Mouse (Mus musculus): ENCODE results near the gene Gpr157. TPM values are rescaled to one million over a fixed set of nuclear protein-coding genes. Genes with fewer than 3 reads are reported as not detected.

Gene Gpr157
- total RNA-seq, 2 experiments from 2014 or later, result 1.2 to 1.5 TPM

GRCm38 (mm10) chr4:150106637-150107036 lies 19.5 kb downstream of the Gpr157 start:
- intact Hi-C loops (cut with DNase I), result no loop called here
- DNase-seq, result no peak

DNA sequence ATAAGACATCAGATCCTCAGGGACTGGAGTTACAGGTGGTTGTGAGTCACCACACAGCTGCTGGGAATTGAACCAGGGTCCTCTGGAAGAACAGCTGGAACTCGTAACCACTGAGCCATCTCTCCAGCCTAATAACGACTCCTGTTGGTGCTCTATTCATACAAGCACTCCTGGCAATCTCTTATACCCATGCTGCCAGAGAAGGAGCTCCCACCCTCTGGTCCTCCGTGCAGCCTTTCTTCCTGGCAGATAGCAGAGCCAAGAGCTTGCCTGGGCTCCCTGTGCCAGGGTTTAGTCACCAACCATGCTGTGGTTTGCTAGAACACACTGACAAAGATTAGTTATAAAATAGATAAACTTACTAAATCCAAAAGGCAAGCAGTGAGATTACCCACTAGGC lies 22.5 kb downstream of the Gpr157 start:
- intact Hi-C loops (cut with DNase I), result no loop called here

GRCm38 (mm10) chr4:150110373-150110772 lies 23.2 kb downstream of the Gpr157 start:
- DNase-seq, result no peak
- intact Hi-C loops (cut with DNase I), result no loop called here

More for the DNA sequence above, 22.5 kb downstream of the Gpr157 start:
- peak; percentile 37 for DNase-seq

DNA sequence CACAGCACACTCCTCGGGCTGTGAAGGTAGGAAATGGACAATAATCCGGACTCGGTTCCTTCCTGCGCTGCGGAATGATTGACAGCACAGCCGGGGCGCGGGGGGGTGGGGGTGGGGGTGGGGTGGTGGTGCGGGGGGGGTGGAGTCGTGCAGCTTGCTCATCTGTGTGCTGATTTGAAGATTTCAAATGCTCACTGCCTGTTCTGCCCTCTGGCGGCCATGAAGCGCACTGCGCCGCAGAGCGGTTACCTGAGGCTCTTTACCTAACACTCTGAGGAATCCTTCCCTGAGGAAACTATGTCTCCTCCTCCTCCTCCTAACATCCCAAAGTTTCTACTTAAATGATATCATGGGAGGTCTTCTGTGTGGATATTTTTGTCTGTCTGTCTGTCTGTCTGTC lies 25.7 kb downstream of the Gpr157 start:
- intact Hi-C loops (cut with DNase I), result no loop called here
- peak; percentile 66 for DNase-seq

GRCm38 (mm10) chr4:150114505-150115061 lies 27.4 kb downstream of the Gpr157 start:
- intact Hi-C loops (cut with DNase I), result no loop called here
- DNase-seq, result no peak

GRCm38 (mm10) chr4:150117311-150117710 lies 30.1 kb downstream of the Gpr157 start:
- intact Hi-C loops (cut with DNase I), result no loop called here
- no peak for DNase-seq

DNA sequence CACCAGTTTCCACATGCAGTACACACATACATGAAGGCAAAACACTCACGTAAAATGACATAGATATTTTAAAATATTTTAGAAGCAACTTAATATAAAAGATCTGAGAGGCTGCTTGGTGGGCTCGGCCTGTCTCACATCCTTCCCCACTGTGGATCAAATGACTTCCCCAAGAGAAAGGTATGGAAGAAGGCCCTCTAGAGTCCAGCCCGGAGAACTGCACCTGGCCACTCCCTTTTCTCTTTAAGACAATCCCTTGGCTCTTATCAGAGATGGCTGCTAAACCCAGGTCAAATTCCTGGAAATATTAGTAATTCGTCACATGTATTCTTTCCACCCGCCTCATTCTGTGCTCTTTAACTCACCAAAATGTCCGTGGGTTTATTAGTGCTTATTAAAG lies 31.0 kb downstream of the Gpr157 start:
- intact Hi-C loops (cut with DNase I), result no loop called here

DNA sequence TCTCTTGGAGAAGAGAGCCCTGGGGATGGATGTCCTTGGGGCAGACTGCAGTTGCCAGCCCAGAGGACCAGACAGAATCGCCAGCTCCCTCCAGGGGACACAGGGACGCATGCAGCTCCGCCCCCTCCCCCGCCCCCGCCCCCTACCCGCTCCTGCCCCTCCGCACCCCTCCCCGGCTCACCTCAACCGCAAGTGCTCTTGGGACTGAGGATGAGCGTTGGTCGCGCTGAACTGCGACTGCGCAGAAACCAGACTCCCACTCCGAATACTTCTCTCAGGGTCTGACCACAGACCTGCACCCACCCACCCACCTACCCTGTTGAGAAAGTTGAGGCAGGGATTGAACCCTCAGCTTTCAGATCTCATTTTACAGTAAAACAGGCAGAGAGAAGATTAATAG lies 31.9 kb downstream of the Gpr157 start, which contains the start of gene Slc2a5:
Gene Slc2a5, plus strand, starts transcription at position 229 of the 400 bp plus-strand sequence.
- intact Hi-C loops (cut with DNase I), result no loop called here
- DNase-seq, result no peak

More for the DNA sequence above, 31.0 kb downstream of the Gpr157 start:
- no peak for DNase-seq

- peak; percentile 41 for DNase-seq
- intact Hi-C loops (cut with DNase I), result no loop called here
Measured at GRCm38 (mm10) chr4:150119640-150120039, 32.5 kb downstream of the Gpr157 start.

GRCm38 (mm10) chr4:150120173-150120833 lies 33.1 kb downstream of the Gpr157 start:
- no peak for DNase-seq
- intact Hi-C loops (cut with DNase I), result no loop called here

GRCm38 (mm10) chr4:150121430-150121829 lies 34.3 kb downstream of the Gpr157 start:
- DNase-seq, result no peak
- intact Hi-C loops (cut with DNase I), result no loop called here

DNA sequence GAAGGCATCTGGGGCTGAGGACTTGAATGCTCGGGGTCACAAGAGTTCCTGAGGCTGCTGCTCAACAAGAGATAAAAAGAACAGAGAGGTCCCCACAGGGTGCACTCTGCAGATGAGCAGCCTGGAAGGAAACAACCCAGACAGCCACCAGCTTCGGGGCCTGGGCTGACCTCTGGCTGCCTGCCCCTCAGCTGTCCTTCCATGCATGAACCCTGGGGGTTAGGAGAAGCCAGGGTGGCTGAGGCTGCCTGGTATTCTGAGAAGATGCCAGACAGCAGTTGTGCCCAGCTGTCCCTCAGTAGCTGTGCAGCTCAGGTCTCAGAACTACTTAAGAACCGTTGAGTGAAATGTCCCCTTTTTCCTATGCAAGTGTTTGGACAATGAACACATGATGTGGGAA lies 35.3 kb downstream of the Gpr157 start:
- intact Hi-C loops (cut with DNase I), result no loop called here
- DNase-seq, result no peak

- intact Hi-C loops (cut with DNase I), result no loop called here
- no peak for DNase-seq
Measured at GRCm38 (mm10) chr4:150126373-150126772, 39.2 kb downstream of the Gpr157 start.

GRCm38 (mm10) chr4:150127894-150128293 lies 40.7 kb downstream of the Gpr157 start:
- intact Hi-C loops (cut with DNase I), result no loop called here
- DNase-seq, result no peak

GRCm38 (mm10) chr4:150128571-150128970 lies 41.4 kb downstream of the Gpr157 start:
- intact Hi-C loops (cut with DNase I), result no loop called here

DNA sequence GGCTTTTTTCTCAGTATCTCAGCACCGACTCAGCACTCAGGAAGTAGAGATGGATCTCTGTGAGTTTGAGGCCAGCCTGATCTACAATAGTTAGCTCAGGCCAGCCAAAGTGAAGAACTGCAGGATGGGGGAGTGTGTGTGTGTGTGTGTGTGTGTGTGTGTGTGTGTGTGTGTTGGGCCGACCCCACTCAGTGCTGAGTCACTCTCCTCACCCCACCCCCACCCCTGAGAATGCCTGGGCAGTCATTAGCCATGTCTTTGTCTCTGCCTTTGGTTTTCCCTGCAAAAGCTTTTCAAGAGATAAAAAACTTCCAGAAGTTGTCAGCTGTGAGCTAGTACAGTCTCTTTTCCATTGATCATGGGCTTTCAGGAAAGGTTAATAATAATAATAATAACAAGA lies 43.5 kb downstream of the Gpr157 start:
- no peak for DNase-seq
- intact Hi-C loops (cut with DNase I), result no loop called here

More at GRCm38 (mm10) chr4:150128571-150128970, 41.4 kb downstream of the Gpr157 start:
- DNase-seq, result no peak

DNA sequence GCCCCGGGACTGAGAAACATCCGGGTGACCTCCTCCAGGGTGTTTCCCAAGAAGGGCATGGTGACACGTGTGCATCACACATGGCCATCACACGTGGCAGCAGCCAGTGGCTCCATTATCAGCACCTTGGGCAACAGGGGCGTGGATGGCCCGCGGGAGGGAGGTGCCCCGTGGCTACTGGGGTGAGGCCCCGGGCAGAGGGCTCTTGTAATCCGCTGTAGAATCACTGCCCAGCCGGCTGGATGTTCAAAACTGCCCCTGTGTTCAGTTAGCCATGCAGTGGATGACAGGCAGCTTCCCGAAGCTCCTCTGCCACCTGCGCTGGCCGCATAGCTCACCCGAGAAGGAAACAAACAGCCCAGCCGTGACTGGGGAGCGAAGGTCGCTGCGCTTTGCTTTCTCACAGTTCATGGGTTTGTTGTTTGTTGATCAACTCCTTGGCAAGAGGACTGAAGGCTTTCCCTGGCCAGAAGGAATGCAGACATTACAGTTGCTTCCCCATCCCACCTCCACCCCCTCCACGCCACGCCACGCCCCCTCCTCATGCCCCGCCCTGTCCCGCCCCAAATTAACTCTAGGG lies 45.6 kb downstream of the Gpr157 start:
- DNase-seq, result no peak
- intact Hi-C loops (cut with DNase I), result no loop called here

DNA sequence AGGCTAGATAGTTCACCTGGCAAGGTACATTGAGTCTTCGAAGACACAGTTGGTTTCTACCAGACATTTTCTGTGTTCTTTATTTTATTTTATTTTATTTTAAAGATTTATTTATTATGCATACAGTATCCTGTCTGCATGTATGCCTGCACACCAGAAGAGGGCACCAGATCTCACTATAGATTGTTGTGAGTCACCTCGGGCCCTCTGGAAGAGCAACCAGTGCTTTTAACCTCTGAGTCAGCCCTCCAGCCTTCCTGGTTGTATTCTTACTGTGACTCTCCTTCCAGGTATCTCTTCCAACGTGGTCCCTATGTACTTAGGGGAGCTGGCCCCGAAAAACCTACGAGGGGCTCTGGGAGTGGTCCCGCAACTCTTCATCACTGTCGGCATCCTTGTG lies 48.1 kb downstream of the Gpr157 start:
- intact Hi-C loops (cut with DNase I), result no loop called here
- DNase-seq, result no peak

GRCm38 (mm10) chr4:150136693-150137092 lies 49.5 kb downstream of the Gpr157 start:
- peak; percentile 87 for DNase-seq
- intact Hi-C loops (cut with DNase I), result no loop called here

DNA sequence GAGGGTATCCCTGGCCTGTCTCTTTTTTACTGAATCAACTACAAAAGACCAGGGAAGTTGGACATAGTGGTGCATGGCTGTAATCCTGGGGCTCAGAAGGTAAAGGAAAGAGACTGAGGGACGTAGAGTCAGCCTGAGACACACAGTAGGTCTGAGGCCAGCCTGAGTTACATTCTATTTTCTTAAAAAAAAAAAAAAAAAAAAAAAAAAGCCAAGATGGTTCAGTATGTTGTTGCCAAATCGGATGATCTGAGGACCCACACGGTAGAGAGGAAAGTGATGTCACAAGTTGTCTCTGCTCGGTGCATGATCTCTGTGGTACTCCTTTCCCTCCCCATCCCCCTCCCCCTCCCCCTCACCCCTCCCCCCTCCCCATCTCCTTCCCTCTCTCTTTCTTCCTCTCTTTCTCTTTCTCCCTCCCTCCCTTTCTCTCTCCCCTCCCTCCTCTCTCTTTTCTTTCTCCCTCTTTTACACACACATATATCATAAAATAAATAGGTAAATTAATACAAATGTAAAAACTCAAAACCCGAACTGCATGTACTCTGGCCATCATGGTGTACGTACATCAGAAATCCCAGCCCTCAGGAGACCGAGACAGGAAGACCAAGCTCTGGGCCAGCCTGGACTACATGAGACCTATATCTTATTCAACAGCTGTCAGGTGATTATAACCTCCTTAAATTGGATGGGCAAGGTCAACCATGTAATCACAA lies 50.4 kb downstream of the Gpr157 start:
- no peak for DNase-seq
- intact Hi-C loops (cut with DNase I), result no loop called here

DNA sequence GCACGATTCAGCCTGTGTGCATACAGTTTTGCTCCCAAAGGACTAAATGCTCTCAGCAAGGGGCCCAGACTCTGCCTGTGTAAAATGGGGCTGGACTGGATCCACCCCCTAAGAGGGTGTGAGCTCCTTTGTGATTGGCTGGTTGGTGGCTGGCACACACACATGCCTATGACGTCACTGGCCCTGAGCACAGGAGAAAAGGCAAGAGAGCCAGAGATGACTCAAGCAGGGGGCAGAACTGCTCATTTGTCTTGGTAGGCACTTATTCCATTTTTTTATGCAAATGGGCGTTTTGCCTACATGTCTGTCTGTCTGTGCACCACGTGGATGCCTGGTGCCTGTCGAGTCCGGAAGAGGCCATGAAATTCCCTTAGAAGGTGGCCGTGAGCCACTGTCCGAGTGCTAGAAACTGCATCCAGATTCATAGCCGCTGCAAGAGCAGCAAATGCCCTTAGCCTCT lies 50.9 kb downstream of the Gpr157 start:
- intact Hi-C loops (cut with DNase I), result no loop called here
- DNase-seq, result peak; percentile 58

Data from left cerebral cortex, postnatal 4 days (tissue).